8 mouse cellular contexts compared by ENCODE assay signal in genomic region chr4:132398045-132398774, GRCm38 (mm10). TPM values are rescaled to one million over a fixed set of nuclear protein-coding genes. Genes with fewer than 3 reads are reported as not detected.
DNase-seq lines count a peak whose midpoint lies in the region; ATAC-seq and TF ChIP-seq lines count a peak whose summit lies in the region.

No protein-coding gene starts in this region.

- TF ChIP-seq CTCF in E14TG2a.4 (conservative IDR thresholded peaks at IDR 0.05; ENCODE audit: low read length): no peak

- peak; percentile 97 for ATAC-seq in heart, embryonic 16.5 days (replicated peaks; ENCODE audit: extremely low read depth, insufficient read depth, low FRiP score)

- peak; percentile 79 for DNase-seq in adrenal gland, adult 8-10 months
- DNase-seq in fibroblast of lung, adult 2 months (ENCODE audit: low read depth): peak; percentile 69
- DNase-seq in kidney, postnatal 14 days: peak; percentile 91
- peak; percentile 83 to 90 for DNase-seq in lung, postnatal 4 days
- DNase-seq in spleen, adult 12 weeks (ENCODE audit: low spot score): peak; percentile 44
- no peak for DNase-seq in thymus, postnatal 36 days

- no peaks in the 10 kb centered on the region for H3K9me3 ChIP-seq in E14TG2a.4 (ENCODE audit: low read length)
- no peaks in the 10 kb centered on the region for H3K9me3 ChIP-seq in heart, embryonic 16.5 days (replicated peaks; ENCODE audit: control insufficient read depth, low read length)

- peak overlapping the region; percentile 79 for H3K4me2 ChIP-seq in heart, embryonic 16.5 days (ENCODE audit: low read depth, low read length)

- H3K4me3 ChIP-seq in E14TG2a.4 (replicated peaks; ENCODE audit: low read length): 0 out of 2 replicates have a peak overlapping the region, but pooled peaks have one; percentile 21
- peak overlapping the region; percentile 56 for H3K4me3 ChIP-seq in heart, embryonic 16.5 days (ENCODE audit: low read length)

- 12% methylated on average over 11 of the region's 11 CpGs for WGBS in heart, embryonic 16.5 days

- no peaks in the 10 kb centered on the region for H3K36me3 ChIP-seq in E14TG2a.4 (ENCODE audit: insufficient read depth, low read length)
- H3K36me3 ChIP-seq in heart, embryonic 16.5 days (ENCODE audit: control insufficient read depth, insufficient read depth): no peaks in the 10 kb centered on the region

- H3K4me1 ChIP-seq in E14TG2a.4 (replicated peaks; ENCODE audit: low read depth, low read length): peaks cover 26% of the 10 kb centered on the region
- peaks cover 19% of the 10 kb centered on the region for H3K4me1 ChIP-seq in heart, embryonic 16.5 days (ENCODE audit: control insufficient read depth, insufficient read depth, low read length)

- H3K27me3 ChIP-seq in E14TG2a.4 (ENCODE audit: insufficient read depth, low read length): no peaks in the 10 kb centered on the region
- H3K27me3 ChIP-seq in heart, embryonic 16.5 days (ENCODE audit: control insufficient read depth, insufficient read depth, low read length): no peaks in the 10 kb centered on the region

- H3K27ac ChIP-seq in heart, embryonic 16.5 days (ENCODE audit: low read length): peak overlapping the region; percentile 89

- peak overlapping the region; percentile 62 for H3K9ac ChIP-seq in heart, embryonic 16.5 days (ENCODE audit: low read length)

RNA-seq across cellular contexts. Expression of gene Phactr4, which starts 24.1 kb away (rescaled TPM):
- total RNA-seq in adrenal gland, adult 8-10 months (2022): 10 to 100 TPM; 53.7 to 67.7 (median 58.6) TPM
- polyA plus RNA-seq in heart, embryonic 16.5 days (2015; fragmentation: Nextera tagmentation; extraction: Ambion mirVana): 15.8 and 16.5 TPM in 2 replicates

RNA-seq across cellular contexts. Expression of gene Rcc1, which starts 44.8 kb away (rescaled TPM):
- total RNA-seq in adrenal gland, adult 8-10 months (2022): 10 to 100 TPM; 12.7 to 18.0 (median 15.7) TPM
- 41.7 and 44.4 TPM in 2 replicates for polyA plus RNA-seq in heart, embryonic 16.5 days (2015; fragmentation: Nextera tagmentation; extraction: Ambion mirVana)

Comparison
In these comparisons a context has a peak if more than half of its experiments do, and no peak if none do; other contexts are left out.
1. DNase-seq: peak in adrenal gland, adult 8-10 months (single experiment), fibroblast of lung, adult 2 months (single experiment), kidney, postnatal 14 days (single experiment), lung, postnatal 4 days (2 of 2) and spleen, adult 12 weeks (single experiment); none in thymus, postnatal 36 days (0 of 2).